Mouse (Mus musculus): Measurements from ENCODE around the gene Gpam. TPM values are rescaled to one million over a fixed set of nuclear protein-coding genes. Genes with fewer than 3 reads are reported as not detected.
"Not testable (repeated sequence)": the region's sequence is repeated elsewhere in the genome, so short reads cannot be mapped to it uniquely, and the experiment has no call there.

The Gpam gene
- total RNA-seq (2022) = 100 to 1,000 TPM; 170 to 216 (median 189) TPM

DNA sequence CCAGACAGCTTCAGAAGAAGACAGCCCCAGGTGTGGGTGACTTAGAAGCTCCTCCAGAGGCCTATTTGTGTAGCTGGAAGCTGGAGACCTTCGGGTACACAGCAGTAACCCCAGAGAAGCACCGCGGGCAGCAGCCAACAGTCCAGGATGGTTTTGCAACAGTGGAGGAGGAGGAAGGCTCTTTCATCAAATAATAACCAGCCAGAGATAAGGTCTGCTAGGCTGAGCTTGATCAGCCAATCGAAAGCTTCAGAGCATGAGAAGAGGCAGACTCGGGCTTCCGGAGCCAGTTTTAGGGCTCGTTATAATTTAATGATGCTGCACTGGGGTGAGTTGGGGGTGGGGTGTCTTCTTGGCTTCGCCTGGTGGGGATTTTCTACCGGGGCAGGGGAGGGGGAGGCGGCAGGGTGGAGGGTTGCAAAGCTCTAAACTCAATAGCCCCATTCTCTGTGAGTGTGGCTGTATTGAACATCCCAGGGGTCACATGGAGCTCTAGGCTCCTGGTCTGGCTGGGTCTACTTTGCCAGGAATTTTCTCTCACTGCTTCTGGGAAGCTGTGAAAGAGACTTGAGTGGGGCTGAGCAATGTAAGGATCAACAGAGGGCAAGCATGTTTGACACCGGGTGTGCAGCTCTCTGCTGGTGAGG, at the start of gene Gpam:
Gene Gpam (minus strand): TSS at position 167 of the 647 bp plus-strand sequence.
- no peak for DNase-seq (ENCODE audit: low spot score)

DNA sequence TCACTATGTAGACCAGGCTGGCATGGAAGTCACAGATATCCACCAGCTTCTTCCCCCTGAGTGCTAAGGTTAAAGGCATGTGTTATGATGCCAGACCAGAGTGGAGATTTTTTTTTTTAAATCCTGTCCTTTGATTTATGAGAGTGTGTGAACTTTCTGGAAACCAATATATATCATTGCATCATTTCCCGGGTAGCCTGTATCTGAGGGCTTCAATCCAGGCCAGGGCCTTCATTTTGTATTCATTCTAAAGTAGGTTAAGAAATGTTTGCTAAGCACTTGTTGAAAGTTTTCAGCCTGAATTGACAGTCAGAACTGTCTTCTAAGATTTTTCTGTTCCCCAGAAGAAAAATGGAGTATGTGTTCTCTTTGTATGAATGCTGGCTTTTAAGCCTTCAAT, 44.5 kb upstream of the Gpam start:
- DNase-seq (ENCODE audit: low spot score) = no peak

DNA sequence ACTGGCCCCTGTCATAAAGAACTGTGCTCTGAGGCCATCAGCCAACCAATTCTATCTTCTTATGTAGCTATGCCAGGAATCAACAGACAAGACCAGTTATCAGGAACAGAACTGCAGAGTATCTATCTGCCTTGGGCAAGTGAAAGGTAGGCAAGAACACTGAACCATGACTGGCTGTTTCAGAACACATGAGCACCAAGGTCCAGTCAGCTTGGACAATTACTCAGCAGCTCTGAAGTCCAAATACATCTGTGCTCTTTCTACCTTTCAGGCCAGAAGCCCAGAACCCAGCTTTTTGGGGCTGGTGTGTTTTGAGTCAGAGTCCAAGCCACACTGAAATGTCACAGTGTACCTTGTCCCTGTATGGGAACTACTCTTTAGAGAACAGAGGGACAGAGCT, 43.4 kb upstream of the Gpam start:
- no peak for DNase-seq (ENCODE audit: low spot score)

DNA sequence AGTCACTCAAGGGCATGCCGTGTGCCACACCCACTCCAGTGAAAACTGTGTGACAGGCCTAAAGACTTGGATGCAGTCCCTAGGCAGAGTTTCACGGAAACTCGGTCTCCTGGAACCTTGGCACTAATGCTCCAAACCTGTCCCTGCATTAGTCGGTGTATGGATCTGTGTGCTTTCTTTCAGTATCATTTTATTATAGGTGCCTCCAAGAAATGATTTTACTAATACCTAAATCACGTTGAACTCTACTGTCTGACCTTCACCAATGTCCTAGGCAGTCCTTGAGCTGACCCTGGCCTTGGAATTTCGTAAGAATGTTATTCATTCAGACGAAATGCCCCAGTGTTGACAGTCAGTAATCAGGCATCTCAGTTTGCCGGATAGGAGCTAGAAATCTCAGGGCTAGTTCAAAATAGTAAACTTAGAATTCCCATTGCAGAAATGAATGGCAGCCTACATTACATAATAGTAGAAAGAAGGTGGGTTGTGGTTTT, 42.2 kb upstream of the Gpam start:
- not testable (repeated sequence) for DNase-seq (ENCODE audit: low spot score)

DNA sequence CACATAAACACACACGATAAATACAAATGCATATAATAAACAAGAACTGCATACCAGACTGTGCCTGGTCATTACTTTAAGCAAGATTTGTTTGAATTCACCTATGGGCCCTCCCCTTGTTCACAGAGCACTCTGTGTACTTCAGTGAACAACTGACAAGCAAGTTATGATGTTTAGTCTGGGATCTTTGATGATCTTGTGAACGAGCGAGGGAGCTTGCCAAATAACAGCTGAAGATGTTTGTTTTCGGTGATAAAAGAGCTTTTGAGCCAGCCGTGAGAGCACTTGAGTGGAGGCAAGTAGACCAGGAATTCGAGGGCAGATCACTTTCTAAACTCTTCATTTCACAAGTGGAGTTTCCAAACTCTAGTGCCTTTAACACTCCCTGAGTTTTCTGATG, 41.3 kb upstream of the Gpam start:
- no peak for DNase-seq (ENCODE audit: low spot score)

DNA sequence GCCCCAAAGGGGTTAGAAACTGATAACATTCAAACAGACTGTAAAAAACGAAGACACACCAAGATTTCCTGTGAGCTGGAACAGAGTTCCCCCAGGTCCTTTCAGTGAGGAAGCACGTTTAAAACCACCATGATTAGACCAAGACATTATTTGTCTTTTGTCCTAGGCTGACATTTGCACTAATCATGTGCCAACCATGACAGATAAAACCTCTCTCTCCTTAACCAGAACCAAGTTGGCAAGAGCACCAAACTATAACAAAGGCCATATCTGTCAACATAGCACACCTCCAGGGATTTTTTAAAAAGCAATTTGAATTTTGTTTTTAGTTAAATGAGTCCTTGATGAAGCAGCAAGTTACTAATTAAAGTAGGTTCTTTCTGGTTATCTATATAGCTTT, 40.7 kb upstream of the Gpam start:
- no peak for DNase-seq (ENCODE audit: low spot score)

DNA sequence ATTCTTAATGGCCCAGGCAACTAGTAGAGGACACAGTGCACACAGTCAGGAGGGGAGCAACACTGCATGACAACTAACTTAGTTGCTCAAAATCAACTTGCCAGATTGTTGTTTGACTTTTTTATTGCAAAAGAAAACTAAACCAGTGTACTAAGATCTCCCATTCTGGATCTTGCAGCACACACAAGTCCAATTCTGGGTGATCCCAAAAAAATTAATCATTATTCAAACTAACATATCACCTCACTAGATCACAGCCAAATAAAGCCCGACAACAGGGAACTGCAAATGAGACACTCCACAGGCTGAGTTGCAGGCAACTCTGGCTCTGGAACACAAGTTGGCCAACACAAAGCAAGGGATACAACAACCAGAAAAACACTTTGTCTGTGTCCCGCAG, 39.7 kb upstream of the Gpam start:
- no peak for DNase-seq (ENCODE audit: low spot score)

DNA sequence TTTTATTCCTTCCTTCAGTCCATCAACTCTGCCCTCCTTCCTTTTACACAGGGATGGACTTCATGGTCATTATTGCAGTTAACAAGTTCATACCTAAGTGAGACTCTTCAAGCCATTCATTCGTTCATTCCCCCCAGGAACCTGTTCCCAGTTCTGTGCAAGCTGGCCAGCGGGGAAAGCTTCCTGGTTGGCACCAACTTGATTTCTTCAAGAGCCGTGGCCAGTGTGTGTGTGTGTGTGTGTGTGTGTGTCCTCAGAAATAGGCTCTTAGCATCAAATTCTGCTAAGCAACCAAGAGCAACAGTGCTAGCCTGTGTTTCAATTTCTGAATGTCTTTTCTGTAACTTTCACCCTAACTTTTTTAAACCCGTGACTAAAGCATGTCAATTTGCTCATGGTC, 38.9 kb upstream of the Gpam start:
- no peak for DNase-seq (ENCODE audit: low spot score)

DNA sequence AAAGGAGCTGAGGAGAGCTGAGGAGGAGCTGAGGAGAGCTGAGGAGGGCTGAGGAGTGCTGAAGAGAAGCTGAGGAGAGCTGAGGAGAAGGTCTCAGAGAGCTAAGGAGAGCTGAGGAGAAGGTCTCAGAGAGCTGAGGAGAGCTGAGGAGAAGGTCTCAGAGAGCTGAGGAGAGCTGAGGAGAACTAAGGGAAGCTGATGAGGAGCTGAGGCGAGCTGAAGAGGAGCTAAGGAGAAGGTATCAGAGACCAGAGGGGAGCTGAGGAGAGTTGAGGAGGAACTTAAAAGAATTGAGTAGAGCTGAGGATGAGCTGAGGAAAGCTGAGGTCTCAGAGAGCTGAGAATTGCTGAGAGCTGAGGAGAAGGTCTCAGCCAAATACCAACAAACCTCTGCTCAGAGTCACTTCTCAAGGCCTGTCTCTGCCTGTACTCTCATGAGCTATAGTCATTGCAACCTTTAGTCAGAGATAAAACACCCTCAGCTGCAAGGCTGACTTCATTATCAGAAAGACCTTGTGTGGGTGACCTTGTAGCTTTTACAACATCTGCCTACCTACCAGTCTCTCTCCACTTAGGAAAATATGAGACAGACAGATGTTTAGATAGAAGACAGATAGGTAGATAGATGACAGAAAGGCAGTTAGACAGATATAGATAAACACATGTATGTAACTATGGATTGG, 38.3 kb upstream of the Gpam start:
- DNase-seq (ENCODE audit: low spot score) = no peak

DNA sequence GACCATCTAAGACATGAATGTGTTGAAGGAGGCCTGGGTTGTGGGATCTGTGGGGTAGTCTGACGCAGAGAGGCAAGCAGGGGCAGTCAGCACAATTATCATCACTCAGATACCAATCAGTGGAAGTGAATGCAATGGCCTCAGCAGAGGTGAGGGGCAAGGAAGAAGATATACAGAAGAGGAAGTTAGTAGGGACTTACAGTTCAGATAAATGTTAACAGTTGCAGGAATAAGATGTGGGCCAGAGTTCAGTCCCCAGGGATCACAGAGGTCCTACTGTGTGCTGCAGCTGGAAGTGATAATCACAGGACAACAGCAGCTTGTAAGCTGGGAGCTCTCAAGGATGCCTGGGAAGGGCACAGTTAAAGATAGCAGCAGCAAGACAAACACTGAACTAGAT, 37.1 kb upstream of the Gpam start:
- DNase-seq (ENCODE audit: low spot score) = no peak

DNA sequence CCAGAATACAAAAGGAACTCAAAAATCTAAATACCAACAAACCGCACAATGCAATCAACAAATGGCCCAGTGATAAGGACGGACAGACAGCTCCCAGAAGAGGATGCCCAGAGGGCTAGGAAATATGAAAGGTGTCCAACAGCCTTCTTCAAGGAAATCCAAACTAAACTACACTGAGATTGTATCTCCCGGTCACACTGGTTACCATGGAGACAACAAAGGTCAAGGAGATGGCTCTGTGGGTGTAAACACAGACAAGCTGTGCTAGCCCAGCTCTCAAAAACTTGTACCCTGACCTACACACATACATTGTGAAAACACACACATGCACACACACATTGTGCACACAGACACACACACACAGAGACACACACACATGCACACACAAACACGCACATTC, 35.2 kb upstream of the Gpam start:
- DNase-seq (ENCODE audit: low spot score) = no peak

DNA sequence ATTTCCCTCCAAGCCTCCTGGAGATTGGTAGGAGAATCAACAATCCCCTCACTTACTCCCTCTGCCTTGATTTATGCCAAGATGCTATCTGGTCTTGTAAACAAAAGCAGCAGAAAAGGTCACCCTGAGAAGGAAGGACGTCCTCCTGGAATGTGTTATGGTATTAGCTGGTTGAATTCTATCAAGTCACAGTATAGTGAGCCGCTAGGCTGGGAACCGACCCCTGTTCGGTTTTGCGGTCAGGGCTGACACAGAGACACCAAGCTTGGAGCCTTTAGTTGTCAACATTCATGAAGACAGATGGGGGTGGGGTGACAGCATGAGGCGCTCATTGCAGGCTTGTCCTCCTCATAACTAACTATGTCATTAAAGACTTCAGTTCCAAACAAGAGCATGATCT, 32.8 kb upstream of the Gpam start:
- DNase-seq (ENCODE audit: low spot score) = no peak

DNA sequence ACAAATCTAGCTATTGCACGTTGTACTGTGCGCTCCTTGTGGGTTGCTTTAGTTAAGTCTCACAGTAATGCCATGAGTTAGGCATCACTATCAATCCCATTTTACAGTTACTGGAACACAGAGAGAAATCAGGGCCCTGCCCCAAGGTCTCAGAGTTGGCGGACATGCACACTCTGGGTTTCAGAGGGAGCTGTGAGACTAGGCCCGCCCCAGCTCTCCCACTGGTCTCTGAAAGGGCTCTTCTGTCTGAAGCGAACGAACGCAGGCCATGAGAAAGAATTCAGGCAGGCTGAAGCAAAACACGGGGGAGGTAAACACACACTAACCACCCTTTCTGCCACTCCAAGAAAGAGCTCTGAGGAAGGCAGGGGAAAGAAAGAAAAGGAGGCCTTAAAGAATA, 31.6 kb upstream of the Gpam start:
- DNase-seq (ENCODE audit: low spot score) = no peak

DNA sequence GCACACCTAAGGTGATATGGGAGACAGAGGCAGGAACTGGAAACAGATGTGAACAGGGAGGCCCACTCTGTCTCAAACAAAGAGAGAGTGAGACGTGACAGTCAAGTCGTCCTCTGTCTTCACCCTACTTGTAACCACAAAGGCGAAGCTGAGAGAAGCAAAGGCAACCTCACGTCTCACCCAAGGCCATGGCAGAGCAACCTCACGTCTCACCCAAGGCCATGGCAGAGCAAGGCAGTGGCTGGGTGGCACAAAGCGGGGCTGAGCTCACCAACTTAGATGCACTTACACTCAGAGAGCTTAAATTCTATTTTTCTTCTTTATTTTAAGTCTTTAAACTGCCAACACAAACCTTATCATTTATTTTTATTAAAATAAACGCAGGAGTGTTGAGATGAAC, 30.0 kb upstream of the Gpam start:
- DNase-seq (ENCODE audit: low spot score) = no peak

DNA sequence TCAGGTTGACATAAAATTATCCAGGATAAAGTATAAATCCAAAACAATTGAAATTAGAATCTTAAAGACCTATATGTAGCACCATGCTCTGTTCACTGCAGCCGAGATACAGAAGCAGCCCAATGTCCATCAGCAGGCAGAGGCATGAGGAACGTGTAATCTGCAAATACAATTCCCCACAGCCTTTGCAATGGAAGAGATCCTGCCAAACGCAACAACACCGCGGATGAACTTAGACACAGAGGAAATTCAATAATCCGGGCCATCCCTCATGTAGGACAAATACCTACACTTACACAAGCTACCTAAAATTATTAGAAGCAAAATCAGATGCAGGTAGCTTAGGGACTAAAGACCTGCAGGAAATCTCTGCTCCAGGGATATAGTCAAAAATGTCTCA, 25.9 kb upstream of the Gpam start:
- no peak for DNase-seq (ENCODE audit: low spot score)

DNA sequence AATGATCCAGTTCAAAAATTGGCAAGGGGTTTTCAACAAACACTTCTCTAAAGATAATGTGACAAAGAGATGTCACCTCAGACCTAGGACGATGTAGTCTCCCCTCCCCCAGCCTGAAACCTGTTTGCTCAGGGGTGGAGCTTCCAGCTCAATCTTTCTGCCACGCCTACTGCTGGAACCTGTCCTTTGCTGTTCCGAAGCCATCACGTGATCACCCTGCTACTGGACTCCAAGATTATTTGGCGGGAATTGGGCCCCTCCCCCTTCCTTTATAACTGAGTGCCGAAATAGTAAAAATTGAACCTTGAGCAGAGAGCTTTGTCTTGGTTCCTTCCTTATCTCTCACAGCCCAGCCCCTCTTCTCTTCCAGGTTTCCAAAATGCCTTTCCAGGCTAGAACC, 25.2 kb upstream of the Gpam start:
- not testable (repeated sequence) for DNase-seq (ENCODE audit: low spot score)

DNA sequence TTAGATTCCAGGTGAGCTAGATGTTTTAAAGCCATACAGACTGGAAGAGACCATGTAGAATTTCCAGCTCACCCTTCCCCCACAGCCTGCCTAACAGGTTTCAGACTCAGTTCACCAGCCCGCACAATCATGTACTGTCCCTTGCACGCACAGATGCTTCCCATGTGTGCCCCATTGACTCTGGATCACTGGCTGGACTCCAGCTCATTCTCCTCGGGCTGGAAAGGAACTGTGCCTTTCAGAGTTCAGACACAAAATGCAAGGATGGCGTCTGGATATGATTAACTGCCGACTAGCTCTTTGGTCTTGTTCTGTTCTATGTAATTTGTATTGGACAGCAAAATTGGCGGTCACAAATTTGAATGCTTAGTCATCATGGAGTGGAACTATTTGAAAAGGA, 22.6 kb upstream of the Gpam start:
- DNase-seq (ENCODE audit: low spot score) = no peak

DNA sequence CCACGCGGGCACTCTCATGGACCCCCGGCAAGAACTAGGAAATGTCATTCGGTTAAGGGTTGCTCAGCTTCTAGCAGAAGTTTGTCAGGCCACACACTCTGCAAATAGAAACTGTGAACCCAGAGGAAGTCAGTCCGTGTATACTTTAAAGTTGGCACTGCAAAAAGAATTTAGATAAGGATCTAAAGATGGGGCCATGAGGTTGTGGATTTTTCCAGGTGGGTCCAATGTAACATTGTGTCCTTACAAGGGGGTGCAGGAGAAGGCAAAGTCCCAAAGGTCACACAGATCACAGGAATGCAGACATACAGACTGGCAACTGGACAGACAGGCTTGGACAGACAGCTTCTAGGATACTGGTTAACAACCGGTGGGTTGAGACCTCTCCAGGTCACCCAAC, 21.1 kb upstream of the Gpam start:
- DNase-seq (ENCODE audit: low spot score) = no peak

DNA sequence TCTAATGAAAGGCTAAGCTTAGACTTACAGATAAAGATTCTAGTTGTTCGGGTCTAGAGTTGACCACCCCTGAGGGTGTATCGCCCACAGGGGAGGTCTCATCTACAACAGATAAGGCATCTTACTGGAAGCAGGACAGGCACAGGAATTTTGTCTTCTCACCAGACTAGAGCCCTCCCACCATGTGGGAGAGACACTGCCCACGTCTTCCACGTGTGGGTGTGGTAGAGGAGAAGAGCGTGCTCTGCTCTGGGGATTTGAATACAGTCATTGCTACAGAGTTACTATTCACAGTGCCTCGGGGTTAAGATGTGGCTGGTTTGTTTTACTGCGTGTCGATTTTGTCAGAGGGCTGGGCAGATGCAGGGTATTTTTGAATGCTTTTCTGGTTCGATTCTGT, 20.5 kb upstream of the Gpam start:
- DNase-seq (ENCODE audit: low spot score) = no peak

DNA sequence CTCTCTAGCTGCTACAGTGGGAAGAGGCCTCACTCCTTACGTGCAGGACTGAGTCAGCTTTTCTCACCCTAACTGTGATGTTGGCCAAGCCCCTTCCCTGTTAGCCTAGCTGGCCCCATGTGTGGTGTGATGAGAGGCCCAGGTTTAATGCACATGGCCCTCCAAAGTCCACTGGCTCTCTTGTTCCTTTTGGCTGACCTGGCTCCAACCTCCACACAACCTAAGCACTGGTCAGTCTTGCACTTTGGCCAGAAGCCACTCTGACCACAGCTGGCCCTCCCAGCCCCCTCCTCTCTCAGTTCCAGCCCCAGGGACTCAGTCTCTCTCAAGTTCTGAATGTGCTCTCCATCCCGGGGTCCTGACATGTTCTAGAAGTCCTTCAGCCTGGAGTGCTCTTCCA, 18.1 kb upstream of the Gpam start:
- DNase-seq (ENCODE audit: low spot score) = no peak

DNA sequence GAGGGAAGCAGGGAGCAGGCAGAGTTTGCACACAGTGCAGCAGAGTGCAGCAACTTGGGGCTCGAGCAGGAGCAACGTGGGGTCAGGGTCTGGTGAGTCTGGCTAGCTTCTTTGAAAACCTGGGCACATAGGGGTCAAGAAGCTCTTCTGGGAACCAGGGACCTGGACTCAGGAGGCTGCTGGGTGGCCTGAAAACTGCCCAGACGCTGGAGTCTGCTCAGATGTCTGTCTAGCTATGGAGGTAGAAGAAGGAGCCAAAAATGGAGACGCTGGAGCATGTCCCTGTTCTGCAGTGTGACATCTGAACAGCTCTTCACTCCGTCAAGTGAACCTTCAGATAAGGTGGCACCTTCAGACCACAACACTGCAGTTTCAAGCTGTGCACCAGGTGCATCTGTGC, 17.7 kb upstream of the Gpam start:
- DNase-seq (ENCODE audit: low spot score) = no peak

DNA sequence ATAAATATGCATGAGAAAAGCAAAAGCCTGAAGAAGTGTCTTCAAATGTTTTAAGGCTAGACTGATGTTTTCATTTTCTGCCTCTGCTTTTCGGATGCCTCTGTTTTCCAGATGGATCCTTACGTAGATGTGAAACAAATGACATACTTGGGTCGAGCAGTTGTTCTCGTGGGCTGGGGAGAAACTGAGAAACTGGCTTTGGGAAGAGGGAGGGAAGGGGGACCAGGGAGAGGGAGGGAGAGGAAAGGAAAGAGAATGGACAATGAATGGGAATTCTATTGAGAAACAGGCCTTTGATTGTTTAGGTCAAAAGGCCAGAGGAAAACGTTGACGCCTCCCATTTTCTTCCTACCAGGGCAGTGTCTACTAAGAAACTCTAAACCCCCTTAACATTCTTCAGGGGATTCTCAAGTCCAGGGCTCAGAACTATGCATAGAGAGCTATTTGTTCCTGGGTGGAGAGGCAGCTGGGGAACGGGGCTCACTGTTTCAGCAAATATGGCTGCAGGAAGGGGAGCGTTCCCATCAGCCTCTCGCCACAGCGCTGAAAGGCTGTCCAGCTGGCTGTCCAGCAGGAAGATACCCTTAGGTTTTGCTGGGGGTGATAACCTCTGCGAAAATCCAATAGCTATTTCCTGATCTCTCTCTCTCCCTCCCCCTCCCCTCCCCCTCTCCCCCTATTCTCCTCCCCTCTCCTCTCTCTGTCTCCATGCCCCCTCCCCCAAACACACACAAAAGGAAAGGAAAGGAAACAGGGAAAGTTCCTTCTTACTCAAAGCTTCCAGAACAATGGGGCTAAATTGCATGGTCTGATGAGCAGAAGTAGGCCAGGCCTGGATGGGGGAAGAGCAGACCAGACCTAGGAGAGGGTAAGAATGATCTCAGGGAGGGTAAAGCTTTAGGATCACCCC, 16.6 kb upstream of the Gpam start:
- DNase-seq (ENCODE audit: low spot score) = no peak

DNA sequence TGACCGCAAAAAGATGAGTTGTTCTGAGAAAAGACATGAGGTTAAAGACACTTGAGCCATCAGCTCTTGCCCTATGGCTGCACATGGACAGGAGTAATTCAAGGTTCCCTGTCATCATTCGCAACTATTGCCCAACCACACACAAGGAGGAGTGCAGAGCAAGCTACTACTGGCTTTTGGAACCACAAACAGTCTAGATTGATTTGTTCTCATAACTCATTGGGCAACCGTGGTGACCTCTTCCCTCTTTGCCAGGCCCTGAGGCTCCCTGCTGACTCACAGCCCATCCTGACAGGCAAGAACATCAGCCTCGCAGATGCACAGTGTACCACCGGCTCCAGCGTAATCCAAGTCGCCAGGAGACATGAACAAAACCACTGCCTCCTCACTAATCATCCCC, 12.3 kb upstream of the Gpam start:
- no peak for DNase-seq (ENCODE audit: low spot score)
